ENCODE assay signal across 8 mouse cellular contexts in the genomic region with DNA sequence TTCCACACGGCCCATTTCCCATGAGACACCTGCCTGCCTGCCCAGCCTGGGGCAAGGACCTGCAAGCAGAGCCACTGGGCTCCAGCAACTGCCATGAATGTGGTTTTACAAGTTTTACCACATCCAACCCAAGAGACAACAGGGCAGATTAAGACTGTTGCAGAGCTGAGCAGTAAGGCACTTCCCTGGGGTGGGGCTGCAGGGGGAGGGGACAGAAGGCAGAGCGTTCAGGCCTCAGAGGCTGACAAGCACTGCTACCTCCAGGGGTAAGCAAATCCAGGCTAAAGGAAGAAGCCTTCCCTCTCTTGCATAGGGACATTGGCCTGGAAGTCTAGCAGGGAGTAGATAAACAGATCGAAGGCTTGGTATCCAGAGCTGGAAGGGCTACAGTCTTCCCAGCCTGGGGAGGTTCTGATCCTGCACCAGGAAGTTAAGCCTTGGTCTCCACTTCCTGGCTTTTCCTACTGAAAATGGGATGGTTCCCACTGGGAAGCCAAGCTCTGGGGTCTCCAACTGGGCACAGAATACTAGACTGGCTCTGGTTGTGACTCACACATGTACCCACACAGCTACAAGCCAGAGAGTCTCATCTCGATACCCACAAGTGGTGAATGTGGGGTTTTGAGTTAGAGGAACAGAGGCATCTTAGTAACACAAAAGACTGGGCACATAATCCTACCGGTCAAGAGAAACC. TPM values are rescaled to one million over a fixed set of nuclear protein-coding genes. Genes with fewer than 3 reads are reported as not detected.
DNase-seq lines count a peak whose midpoint lies in the region; ATAC-seq and TF ChIP-seq lines count a peak whose summit lies in the region.

No protein-coding gene starts in this region.

- no peaks in the 10 kb centered on the region for H3K36me3 ChIP-seq in kidney, adult 2 months (ENCODE audit: control insufficient read depth, insufficient read depth, low read length)
- H3K36me3 ChIP-seq in hindbrain, embryonic 12.5 days, result peaks cover 22% of the 10 kb centered on the region
- peaks cover 23% of the 10 kb centered on the region; the same call in 1 of the 2 replicates for H3K36me3 ChIP-seq in liver, embryonic 13.5 days

- TF ChIP-seq POLR2A in kidney, adult 2 months (IDR thresholded peaks at IDR 0.05; ENCODE audit: low read depth, low read length), result no peak

- peak; percentile 30 for ATAC-seq in common myeloid progenitor, adult 5-6 weeks (replicated peaks; ENCODE audit: low read depth, poor library complexity, severe bottlenecking)
- no peak for ATAC-seq in hindbrain, embryonic 12.5 days (ENCODE audit: low FRiP score)
- ATAC-seq in liver, embryonic 13.5 days (ENCODE audit: low read depth), result no peak; the same call in 1 of the 2 replicates

- peak overlapping the region; percentile 75 for H3K9ac ChIP-seq in hindbrain, embryonic 12.5 days
- peak overlapping the region; percentile 91 for H3K9ac ChIP-seq in liver, embryonic 13.5 days

- no peaks in the 10 kb centered on the region for H3K27me3 ChIP-seq in kidney, adult 2 months (replicated peaks; ENCODE audit: control insufficient read depth, insufficient read depth, low read length)
- no peaks in the 10 kb centered on the region for H3K27me3 ChIP-seq in hindbrain, embryonic 12.5 days
- H3K27me3 ChIP-seq in liver, embryonic 13.5 days, result no peaks in the 10 kb centered on the region

- 13% methylated on average over 5 of the region's 5 CpGs for WGBS in kidney, adult 2 months
- WGBS in hindbrain, embryonic 12.5 days, result 33% methylated on average over 5 of the region's 5 CpGs
- WGBS in liver, embryonic 13.5 days (ENCODE audit: insufficient replicate concordance), result 14% methylated on average over 5 of the region's 5 CpGs

- no peaks in the 10 kb centered on the region for H3K9me3 ChIP-seq in hindbrain, embryonic 12.5 days (replicated peaks)
- no peaks in the 10 kb centered on the region for H3K9me3 ChIP-seq in liver, embryonic 13.5 days (replicated peaks)

- peak; percentile 53 for DNase-seq in kidney, adult 2 months
- no peak for DNase-seq in kidney, adult 9 months
- DNase-seq in liver, embryonic 13.5 days, result peak; percentile 39
- DNase-seq in naive thymus-derived CD4-positive, alpha-beta T cell, adult 2 months (ENCODE audit: low read depth), result peak; percentile 81
- no peak for DNase-seq in layer of hippocampus, postnatal 10 days (ENCODE audit: low spot score in 2 of 2)
- DNase-seq in frontal cortex, postnatal 10 days (ENCODE audit: low spot score in 2 of 2), result no peak

- peak overlapping the region; percentile 81 for H3K4me3 ChIP-seq in kidney, adult 2 months (ENCODE audit: insufficient read depth, low read depth, low read length)
- H3K4me3 ChIP-seq in hindbrain, embryonic 12.5 days, result peak overlapping the region; percentile 87
- H3K4me3 ChIP-seq in liver, embryonic 13.5 days (replicated peaks), result peak overlapping the region; percentile 88

- H3K27ac ChIP-seq in kidney, adult 2 months (ENCODE audit: insufficient read depth, low read depth, low read length), result peak overlapping the region; percentile 50
- peak overlapping the region; percentile 97 for H3K27ac ChIP-seq in hindbrain, embryonic 12.5 days
- peak overlapping the region; percentile 98 for H3K27ac ChIP-seq in liver, embryonic 13.5 days

- no peak for TF ChIP-seq CTCF in kidney, adult 2 months (conservative IDR thresholded peaks at IDR 0.05; ENCODE audit: insufficient read depth, insufficient read length, low read depth, low read length)

- peak overlapping the region; percentile 87 for H3K4me2 ChIP-seq in hindbrain, embryonic 12.5 days (replicated peaks)
- H3K4me2 ChIP-seq in liver, embryonic 13.5 days, result peak overlapping the region; percentile 96

- peaks cover 21% of the 10 kb centered on the region for H3K4me1 ChIP-seq in kidney, adult 2 months (ENCODE audit: control insufficient read depth, insufficient read depth, low read length)
- peaks cover 36% of the 10 kb centered on the region for H3K4me1 ChIP-seq in hindbrain, embryonic 12.5 days
- H3K4me1 ChIP-seq in liver, embryonic 13.5 days (replicated peaks), result peaks cover 67% of the 10 kb centered on the region

RNA-seq across cellular contexts. Expression of gene Ubald1, which starts 1.8 kb away (rescaled TPM):
- polyA plus RNA-seq in kidney, adult 2 months (2012; rRNA removed), result 38.4 and 39.2 TPM in 2 replicates
- 19.6 and 25.8 TPM in 2 replicates for total RNA-seq in common myeloid progenitor, adult 5-6 weeks (2017)
- polyA plus RNA-seq in hindbrain, embryonic 12.5 days (2016; fragmentation: Nextera tagmentation; extraction: Ambion mirVana), result 38.8 and 40.6 TPM in 2 replicates
- polyA plus RNA-seq in liver, embryonic 13.5 days (2015; fragmentation: Nextera tagmentation; extraction: Ambion mirVana), result 12.3 and 13.3 TPM in 2 replicates
- total RNA-seq in layer of hippocampus, postnatal 10 days (2021), result 10 to 100 TPM; 68.9 to 74.7 TPM

RNA-seq across cellular contexts. Expression of gene Mgrn1, which starts 7.7 kb away (rescaled TPM):
- polyA plus RNA-seq in kidney, adult 2 months (2012; rRNA removed), result 197 and 218 TPM in 2 replicates
- 11.2 and 13.5 TPM in 2 replicates for total RNA-seq in common myeloid progenitor, adult 5-6 weeks (2017)
- polyA plus RNA-seq in hindbrain, embryonic 12.5 days (2016; fragmentation: Nextera tagmentation; extraction: Ambion mirVana), result 91.1 and 94.0 TPM in 2 replicates
- polyA plus RNA-seq in liver, embryonic 13.5 days (2015; fragmentation: Nextera tagmentation; extraction: Ambion mirVana), result 22.6 and 24.5 TPM in 2 replicates
- total RNA-seq in layer of hippocampus, postnatal 10 days (2021), result 100 to 1,000 TPM; 164 to 168 TPM

RNA-seq across cellular contexts. Expression of gene 4930562C15Rik, which starts 43.1 kb away (rescaled TPM):
- 0.03 TPM in 1 of 2 replicates, not detected in the other for polyA plus RNA-seq in kidney, adult 2 months (2012; rRNA removed)
- not detected in 2 replicates for total RNA-seq in common myeloid progenitor, adult 5-6 weeks (2017)
- 0.53 and 0.63 TPM in 2 replicates for polyA plus RNA-seq in hindbrain, embryonic 12.5 days (2016; fragmentation: Nextera tagmentation; extraction: Ambion mirVana)
- not detected in 2 replicates for polyA plus RNA-seq in liver, embryonic 13.5 days (2015; fragmentation: Nextera tagmentation; extraction: Ambion mirVana)
- not detected for total RNA-seq in layer of hippocampus, postnatal 10 days (2021)

Comparison
In these comparisons a context has a peak if more than half of its experiments do, and no peak if none do; other contexts are left out.
1. DNase-seq: peak in kidney, adult 2 months (single experiment), liver, embryonic 13.5 days (single experiment) and naive thymus-derived CD4-positive, alpha-beta T cell, adult 2 months (single experiment); none in kidney, adult 9 months (single experiment), layer of hippocampus, postnatal 10 days (0 of 2) and frontal cortex, postnatal 10 days (0 of 2).
2. Peak in every context shown above with its lines, with median percentiles within 50 percentile points of each other: H3K27ac ChIP-seq and H3K4me3 ChIP-seq.